Mouse (Mus musculus): ENCODE data around the gene Fign. TPM values are rescaled to one million over a fixed set of nuclear protein-coding genes. Genes with fewer than 3 reads are reported as not detected.

Fign gene
- polyA plus RNA-seq, 1 experiment from 2014 or later = 17.0 TPM

DNA sequence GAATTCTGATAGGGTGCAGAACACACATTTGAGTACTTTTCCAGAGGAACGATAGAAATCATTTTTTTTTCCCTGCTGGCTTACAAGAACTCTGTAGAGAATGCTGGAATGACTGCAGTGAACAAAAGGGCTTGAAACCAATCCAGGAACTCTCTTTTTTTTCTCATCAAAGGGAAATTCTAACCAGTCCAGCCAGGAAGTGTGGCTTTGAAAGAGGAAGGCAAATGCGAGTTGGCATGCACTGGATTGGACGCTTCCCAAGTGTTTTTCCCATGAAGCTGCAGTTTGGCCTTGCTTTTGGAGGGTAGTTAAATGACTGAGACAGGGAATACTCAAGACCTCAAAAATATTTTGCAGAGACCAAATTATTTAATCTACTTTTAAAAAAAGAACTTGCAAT lies 54.7 kb downstream of the Fign start:
- Histone ChIP-seq H3K9me3 (no peaks in the 10 kb centered on the region), H3K4me1 (peaks cover 4% of the 10 kb centered on the region; the same call in 1 of the 2 replicates), H3K27ac (replicated peaks) (no peak overlapping the region), H3K9ac (replicated peaks) (no peak overlapping the region), H3K4me3 (no peak overlapping the region), H3K36me3 (no peaks in the 10 kb centered on the region), H3K4me2 (replicated peaks) (no peak overlapping the region), H3K27me3 (no peaks in the 10 kb centered on the region)
- 61% methylated on average over 3 of the region's 3 CpGs for WGBS
- no peak for ATAC-seq (ENCODE audit: low FRiP score, low read depth)

DNA sequence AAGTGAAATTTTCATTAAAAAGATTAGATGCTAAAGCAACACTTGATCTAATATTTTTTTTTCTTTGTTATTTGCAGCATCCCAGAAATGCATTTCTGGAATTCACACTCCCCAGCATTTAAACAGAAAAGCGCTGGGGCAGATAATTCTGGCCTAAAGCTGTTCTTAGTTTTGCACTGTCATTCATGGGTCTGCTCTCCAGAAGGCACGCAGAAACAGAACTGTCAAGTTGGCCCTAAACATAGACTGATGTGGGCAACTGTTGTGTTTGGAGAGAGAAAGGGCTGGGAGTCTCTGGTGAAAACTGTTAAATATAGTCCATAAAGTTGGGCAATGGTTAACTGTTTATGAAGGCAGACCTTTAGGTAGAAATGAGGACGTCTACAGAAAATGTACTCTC lies 62.4 kb downstream of the Fign start:
- no peaks in the 10 kb centered on the region for H3K4me1 ChIP-seq
- 82% methylated on average over 3 of the region's 3 CpGs for WGBS
- no peaks in the 10 kb centered on the region for H3K36me3 ChIP-seq
- no peak overlapping the region for H3K4me3 ChIP-seq
- H3K4me2 ChIP-seq (replicated peaks) = no peak overlapping the region
- no peaks in the 10 kb centered on the region for H3K27me3 ChIP-seq
- no peak for ATAC-seq (ENCODE audit: low FRiP score, low read depth)
- H3K27ac ChIP-seq (replicated peaks) = no peak overlapping the region
- no peaks in the 10 kb centered on the region for H3K9me3 ChIP-seq
- no peak overlapping the region for H3K9ac ChIP-seq (replicated peaks)

DNA sequence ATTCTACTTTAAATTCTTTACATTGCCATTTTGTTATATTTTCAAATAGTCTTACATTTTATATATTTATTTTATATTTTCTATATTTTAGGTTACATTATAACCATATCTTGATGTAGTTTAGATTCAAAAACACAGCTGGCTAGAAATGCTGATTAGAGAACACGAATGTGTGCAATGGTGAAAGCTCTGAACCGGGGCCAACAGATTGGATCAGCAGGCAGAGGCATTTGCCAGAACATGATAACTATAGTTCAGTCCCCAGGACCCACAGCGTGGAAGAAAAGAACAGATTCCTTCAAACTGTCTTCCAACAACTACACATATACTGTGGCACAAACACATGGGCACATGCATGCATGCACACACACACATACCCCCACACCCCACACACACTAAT lies 64.0 kb downstream of the Fign start:
- Histone ChIP-seq H3K9me3 (no peaks in the 10 kb centered on the region), H3K27ac (replicated peaks) (no peak overlapping the region), H3K4me3 (no peak overlapping the region), H3K36me3 (no peaks in the 10 kb centered on the region), H3K4me2 (replicated peaks) (no peak overlapping the region), H3K27me3 (no peaks in the 10 kb centered on the region), H3K9ac (replicated peaks) (no peak overlapping the region), H3K4me1 (no peaks in the 10 kb centered on the region)
- 95% methylated on average over 3 of the region's 3 CpGs for WGBS
- ATAC-seq (ENCODE audit: low FRiP score, low read depth) = no peak

DNA sequence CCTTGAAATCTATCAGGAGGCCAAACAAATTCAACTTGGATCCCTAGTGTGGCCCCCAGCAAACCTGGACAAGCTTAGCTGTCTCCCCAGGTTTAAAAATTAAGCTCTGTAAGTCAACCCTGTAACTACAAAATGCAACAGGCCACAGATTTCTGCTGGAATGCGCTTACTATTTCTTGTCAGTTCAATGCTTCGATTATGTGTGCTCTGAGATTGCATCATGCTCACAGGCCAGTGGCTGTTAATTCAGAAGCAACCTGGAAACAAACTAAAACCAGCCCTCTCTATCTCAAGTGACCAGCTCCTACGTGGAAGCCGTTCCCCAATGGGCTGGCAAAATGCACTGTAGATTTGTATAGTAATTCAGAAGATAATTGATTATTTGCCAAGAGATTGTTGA lies 71.9 kb downstream of the Fign start:
- no peaks in the 10 kb centered on the region for H3K27me3 ChIP-seq
- no peaks in the 10 kb centered on the region for H3K36me3 ChIP-seq
- H3K27ac ChIP-seq (replicated peaks) = no peak overlapping the region
- no peak overlapping the region for H3K4me2 ChIP-seq (replicated peaks)
- no peak for ATAC-seq (ENCODE audit: low FRiP score, low read depth)
- H3K4me1 ChIP-seq = no peaks in the 10 kb centered on the region
- 81% methylated on average over 4 of the region's 4 CpGs for WGBS
- no peak overlapping the region for H3K4me3 ChIP-seq
- no peak overlapping the region for H3K9ac ChIP-seq (replicated peaks)
- H3K9me3 ChIP-seq = no peaks in the 10 kb centered on the region

DNA sequence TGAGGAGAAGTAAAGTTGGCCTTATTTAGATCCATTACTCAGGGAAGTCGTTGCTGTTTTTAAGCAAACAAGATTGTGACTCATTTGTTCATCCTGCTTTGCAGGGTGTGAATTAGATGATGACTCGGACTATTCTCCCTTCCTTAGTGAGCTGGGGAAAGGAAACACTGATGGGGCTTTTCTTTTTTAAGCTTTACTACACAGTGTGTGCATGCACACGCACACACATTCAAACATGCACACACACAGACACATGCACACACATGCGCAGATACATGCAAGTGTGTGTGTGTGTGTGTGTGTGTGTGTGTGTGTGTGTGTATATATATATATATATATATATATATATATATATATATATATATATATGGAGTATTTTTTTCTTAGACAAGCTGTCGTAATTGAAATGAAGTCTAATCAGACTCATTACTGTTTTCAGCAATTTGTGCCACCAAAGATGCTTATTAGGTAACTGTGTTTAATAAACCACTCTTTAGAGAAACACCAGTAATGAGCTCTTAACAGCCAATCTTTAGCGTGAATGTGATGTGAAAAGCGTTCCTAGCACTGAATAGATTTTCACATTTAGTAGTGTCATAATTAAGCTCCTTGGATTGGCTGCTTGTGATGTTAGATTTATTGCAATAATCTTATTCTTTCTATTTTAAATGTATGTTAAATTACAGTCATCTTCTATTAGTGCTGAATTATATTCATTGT lies 103.4 kb downstream of the Fign start:
- 85% methylated on average over 7 of the region's 7 CpGs for WGBS
- Histone ChIP-seq H3K27me3 (no peaks in the 10 kb centered on the region), H3K27ac (replicated peaks) (no peak overlapping the region), H3K4me1 (no peaks in the 10 kb centered on the region; the same call in 1 of the 2 replicates), H3K4me3 (no peak overlapping the region), H3K9ac (replicated peaks) (no peak overlapping the region), H3K36me3 (no peaks in the 10 kb centered on the region), H3K4me2 (replicated peaks) (no peak overlapping the region), H3K9me3 (no peaks in the 10 kb centered on the region)
- ATAC-seq (ENCODE audit: low FRiP score, low read depth) = no peak

DNA sequence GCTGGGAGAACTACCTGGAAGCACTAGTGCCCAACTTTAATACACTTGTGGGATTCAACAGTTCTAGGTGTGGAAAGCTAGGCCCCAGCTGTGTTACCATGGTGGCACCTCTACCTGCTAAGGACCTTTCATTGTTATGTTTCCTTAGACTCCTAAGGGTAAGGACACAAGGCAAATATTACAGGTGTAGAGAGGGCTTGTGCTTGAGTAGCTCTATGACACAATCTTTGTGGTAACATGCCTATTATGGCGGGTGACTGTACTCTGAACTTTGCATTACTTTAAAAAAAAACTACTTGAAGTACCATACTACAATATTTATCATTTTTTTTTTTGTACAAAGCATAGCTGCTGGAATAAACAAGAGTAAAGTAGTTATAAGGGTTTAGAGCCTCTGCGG lies 112.4 kb downstream of the Fign start:
- H3K9ac ChIP-seq (replicated peaks) = no peak overlapping the region
- WGBS = 92% methylated on average over 2 of the region's 2 CpGs
- H3K4me3 ChIP-seq = no peak overlapping the region
- H3K4me2 ChIP-seq (replicated peaks) = no peak overlapping the region
- H3K27ac ChIP-seq (replicated peaks) = no peak overlapping the region
- no peaks in the 10 kb centered on the region for H3K27me3 ChIP-seq
- H3K4me1 ChIP-seq = peaks cover 15% of the 10 kb centered on the region
- no peaks in the 10 kb centered on the region for H3K9me3 ChIP-seq
- ATAC-seq (ENCODE audit: low FRiP score, low read depth) = no peak
- peaks cover 3% of the 10 kb centered on the region for H3K36me3 ChIP-seq

DNA sequence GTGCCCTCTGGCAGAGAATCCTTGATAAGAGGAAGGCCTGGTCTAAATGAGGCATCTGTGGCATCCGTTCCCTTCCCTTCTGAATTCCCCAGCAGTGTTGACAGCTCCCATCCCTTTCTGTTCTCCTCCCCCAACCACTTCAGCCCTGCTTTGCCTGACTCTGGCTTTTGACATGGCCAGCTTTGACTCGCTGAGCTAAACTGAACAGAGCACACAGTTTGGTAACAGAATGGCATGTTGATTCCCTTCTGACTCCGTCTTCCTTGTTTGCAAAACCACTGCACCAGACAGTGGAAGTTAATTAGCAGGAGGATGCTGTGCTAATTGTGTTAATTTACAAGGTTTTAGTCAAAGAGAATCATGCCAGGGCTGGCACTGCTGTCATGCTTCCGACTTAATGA lies 115.5 kb downstream of the Fign start:
- Histone ChIP-seq H3K4me1 (peaks cover 15% of the 10 kb centered on the region), H3K27ac (replicated peaks) (peak overlapping the region; percentile 49; the same call in 1 of the 2 replicates), H3K4me3 (no peak overlapping the region), H3K9me3 (no peaks in the 10 kb centered on the region), H3K9ac (replicated peaks) (no peak overlapping the region), H3K4me2 (replicated peaks) (no peak overlapping the region), H3K36me3 (peaks cover 26% of the 10 kb centered on the region), H3K27me3 (no peaks in the 10 kb centered on the region)
- ATAC-seq (ENCODE audit: low FRiP score, low read depth) = peak; percentile 48; the same call in 1 of the 2 replicates
- WGBS = 15% methylated on average over 4 of the region's 4 CpGs

DNA sequence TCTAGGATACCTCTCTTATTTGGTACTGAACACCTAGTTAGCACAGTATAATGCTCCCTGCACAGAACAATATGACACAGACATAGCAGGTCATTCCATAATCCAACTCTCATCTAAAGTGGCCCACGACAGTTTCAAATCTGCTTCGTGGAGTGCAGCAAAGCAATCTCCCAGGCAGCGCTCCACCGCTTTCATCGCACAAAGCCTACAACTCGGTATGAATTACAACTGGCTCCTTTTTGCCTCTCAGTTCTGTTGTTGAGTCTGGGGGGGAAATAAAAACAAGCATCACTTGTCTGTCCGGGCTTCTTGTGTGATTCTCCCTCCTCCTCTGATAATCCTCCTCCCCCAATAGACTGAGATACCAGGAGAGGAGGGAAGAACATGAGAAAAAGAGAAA lies 116.4 kb downstream of the Fign start:
- Histone ChIP-seq H3K4me2 (replicated peaks) (no peak overlapping the region), H3K4me1 (peaks cover 19% of the 10 kb centered on the region), H3K27ac (replicated peaks) (no peak overlapping the region; the same call in 1 of the 2 replicates), H3K4me3 (no peak overlapping the region), H3K9me3 (no peaks in the 10 kb centered on the region), H3K9ac (replicated peaks) (no peak overlapping the region), H3K36me3 (peaks cover 26% of the 10 kb centered on the region), H3K27me3 (no peaks in the 10 kb centered on the region)
- 50% methylated on average over 7 of the region's 7 CpGs for WGBS
- no peak for ATAC-seq (ENCODE audit: low FRiP score, low read depth)

DNA sequence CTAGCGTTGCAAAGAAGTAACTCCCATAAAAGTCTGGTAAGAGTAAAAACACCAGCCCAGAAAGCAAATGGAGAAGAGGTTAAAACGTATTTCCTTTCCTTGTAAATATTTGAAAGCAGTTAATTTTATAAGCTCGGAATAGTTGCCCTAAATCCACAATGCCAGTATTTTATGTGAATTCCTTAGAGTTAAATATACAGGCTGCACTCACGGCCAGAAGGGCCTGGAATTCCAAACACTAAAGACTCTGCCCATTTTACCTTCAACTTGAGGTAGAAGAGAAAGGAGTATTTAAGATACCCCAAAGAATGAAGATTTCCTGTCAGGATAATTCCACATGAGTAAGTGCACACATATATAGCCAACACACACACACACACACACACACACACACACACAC lies 128.2 kb downstream of the Fign start:
- H3K4me1 ChIP-seq = peaks cover 27% of the 10 kb centered on the region
- ATAC-seq (ENCODE audit: low FRiP score, low read depth) = no peak
- no peaks in the 10 kb centered on the region for H3K36me3 ChIP-seq
- WGBS = 47% methylated on average over 4 of the region's 4 CpGs
- no peaks in the 10 kb centered on the region for H3K9me3 ChIP-seq
- H3K27ac ChIP-seq (replicated peaks) = no peak overlapping the region
- no peak overlapping the region for H3K9ac ChIP-seq (replicated peaks)
- H3K27me3 ChIP-seq = no peaks in the 10 kb centered on the region
- H3K4me3 ChIP-seq = no peak overlapping the region
- no peak overlapping the region for H3K4me2 ChIP-seq (replicated peaks)

DNA sequence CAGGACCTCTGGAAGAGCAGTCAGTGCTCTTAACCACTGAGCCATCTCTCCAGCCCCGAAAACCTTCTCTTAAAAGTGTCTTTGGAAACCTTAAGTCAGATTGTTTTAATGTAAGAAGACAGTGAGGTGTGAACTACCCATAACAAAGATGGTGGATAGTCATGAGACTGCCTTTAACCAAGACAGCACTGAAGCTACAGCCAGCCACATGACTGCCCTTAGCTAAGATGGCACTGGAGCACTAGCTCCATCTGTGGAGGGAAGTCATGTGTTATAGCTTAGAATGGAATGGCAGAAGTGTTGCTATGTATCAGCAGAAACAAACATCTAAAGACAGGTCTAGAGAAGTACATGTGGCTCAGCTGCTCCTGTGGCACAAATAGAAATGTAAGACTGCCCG lies 166.8 kb downstream of the Fign start:
- Histone ChIP-seq H3K4me2 (replicated peaks) (no peak overlapping the region), H3K9ac (replicated peaks) (no peak overlapping the region), H3K4me3 (no peak overlapping the region), H3K27ac (replicated peaks) (no peak overlapping the region), H3K27me3 (no peaks in the 10 kb centered on the region), H3K4me1 (peaks cover 12% of the 10 kb centered on the region; the same call in 1 of the 2 replicates), H3K9me3 (no peaks in the 10 kb centered on the region), H3K36me3 (no peaks in the 10 kb centered on the region)
- ATAC-seq (ENCODE audit: low FRiP score, low read depth) = no peak
- 95% methylated on average over 2 of the region's 2 CpGs for WGBS

DNA sequence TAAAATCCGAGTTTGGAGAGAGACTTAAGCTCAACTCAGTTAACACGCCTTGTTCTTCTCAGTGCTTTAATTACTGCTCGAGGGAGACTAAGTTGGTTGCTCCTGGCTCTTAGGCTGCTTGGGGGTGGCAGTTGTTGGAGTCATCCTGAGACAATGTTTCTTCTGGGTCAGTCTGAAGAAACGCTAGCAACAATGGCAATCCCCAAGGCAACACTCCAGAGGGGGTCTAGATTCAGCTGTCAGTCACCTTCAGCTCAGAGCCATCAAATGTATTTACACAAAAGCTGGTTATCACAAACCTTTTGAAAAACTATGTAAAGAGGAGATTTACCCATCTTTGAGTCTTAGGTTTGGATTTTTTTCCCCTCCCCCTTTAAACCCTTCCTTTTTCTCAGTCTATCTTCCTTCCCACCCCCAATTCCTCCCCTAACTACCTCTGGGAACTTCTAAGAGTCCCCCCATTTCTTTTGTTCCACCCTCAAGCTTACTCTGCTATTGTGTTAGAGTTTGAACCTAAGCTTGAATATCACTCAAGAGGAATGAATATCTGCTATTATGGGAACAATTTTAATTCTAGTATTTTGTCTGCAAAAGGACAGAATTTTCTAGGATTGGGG lies 171.2 kb downstream of the Fign start:
- H3K4me2 ChIP-seq (replicated peaks) = no peak overlapping the region
- ATAC-seq (ENCODE audit: low FRiP score, low read depth) = peak; percentile 83
- H3K9ac ChIP-seq (replicated peaks) = no peak overlapping the region
- H3K27me3 ChIP-seq = no peaks in the 10 kb centered on the region
- H3K4me3 ChIP-seq = no peak overlapping the region
- H3K9me3 ChIP-seq = no peaks in the 10 kb centered on the region
- H3K4me1 ChIP-seq = peaks cover 12% of the 10 kb centered on the region; the same call in 1 of the 2 replicates
- 6% methylated on average over 4 of the region's 4 CpGs for WGBS
- no peaks in the 10 kb centered on the region for H3K36me3 ChIP-seq
- H3K27ac ChIP-seq (replicated peaks) = no peak overlapping the region

DNA sequence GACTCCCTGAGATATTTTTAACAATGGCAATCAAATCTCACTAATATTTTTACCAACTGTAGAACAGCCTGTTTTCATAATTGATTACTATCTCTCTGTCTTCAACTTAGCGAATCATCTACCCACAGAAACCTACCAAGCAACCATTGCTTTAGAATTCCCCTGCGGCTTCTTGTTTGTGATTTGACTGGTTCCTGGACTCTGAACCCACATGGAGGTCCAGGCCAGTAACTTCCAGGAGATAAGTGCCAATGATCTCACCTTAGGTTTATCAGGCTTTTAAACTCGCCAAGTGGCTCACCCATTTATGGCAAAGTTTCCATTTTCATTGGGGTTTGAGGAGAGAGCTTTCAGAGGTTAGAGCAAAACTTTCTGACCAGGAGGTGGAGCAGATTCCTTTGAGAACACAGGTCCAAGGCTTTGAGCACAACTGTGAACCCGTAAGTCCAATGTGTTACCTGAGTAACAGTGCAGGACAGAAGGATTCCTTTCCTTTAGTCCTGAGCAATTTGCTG lies 172.1 kb downstream of the Fign start:
- H3K4me1 ChIP-seq = peaks cover 12% of the 10 kb centered on the region; the same call in 1 of the 2 replicates
- H3K9me3 ChIP-seq = no peaks in the 10 kb centered on the region
- no peak overlapping the region for H3K4me2 ChIP-seq (replicated peaks)
- 66% methylated on average over 4 of the region's 4 CpGs for WGBS
- no peak overlapping the region for H3K27ac ChIP-seq (replicated peaks)
- H3K4me3 ChIP-seq = no peak overlapping the region
- H3K36me3 ChIP-seq = no peaks in the 10 kb centered on the region
- ATAC-seq (ENCODE audit: low FRiP score, low read depth) = no peak
- no peak overlapping the region for H3K9ac ChIP-seq (replicated peaks)
- no peaks in the 10 kb centered on the region for H3K27me3 ChIP-seq
